Mouse (Mus musculus) intestine, postnatal 0 days (tissue): ENCODE measurements around the gene Sde2. TPM values are rescaled to one million over a fixed set of nuclear protein-coding genes. Genes with fewer than 3 reads are reported as not detected.
"Not testable (repeated sequence)": the region's sequence is repeated elsewhere in the genome, so short reads cannot be mapped to it uniquely, and the experiment has no call there.

Source experiments
- ATAC-seq: fragments of 200-750 bp; cut with Nextera tagmentation; 2 replicates; pipeline ENCODE4 v1.8.0; 2017; ENCODE audit warnings: mild to moderate bottlenecking, moderate TSS enrichment, moderate library complexity
- H3K27ac ChIP-seq: fragments of 300-500 bp; sonication (generic); 2 replicates; pipeline ENCODE4 v1.5.1; 2014; ENCODE audit warnings: mild to moderate bottlenecking, low read depth, low read length, moderate library complexity
- H3K27me3 ChIP-seq: fragments of 300-500 bp; sonication (generic); replicated peaks from 2 replicates; pipeline ENCODE4 v1.6.1; 2014; ENCODE audit warnings: low read length, mixed read lengths; ENCODE audit not compliant: control insufficient read depth, insufficient read depth
- H3K36me3 ChIP-seq: fragments of 300-500 bp; sonication (generic); 2 replicates; pipeline ENCODE4 v1.6.1; 2014; ENCODE audit warnings: mild to moderate bottlenecking, moderate library complexity; ENCODE audit not compliant: control insufficient read depth, insufficient read depth
- H3K4me1 ChIP-seq: fragments of 300-500 bp; sonication (generic); replicated peaks from 2 replicates; pipeline ENCODE4 v1.6.1; 2014; ENCODE audit warnings: antibody characterized with exemption, low read length, mixed read lengths; ENCODE audit not compliant: control insufficient read depth, insufficient read depth
- H3K4me2 ChIP-seq: fragments of 300-500 bp; sonication (generic); replicated peaks from 2 replicates; pipeline ENCODE4 v1.6.1; 2014; ENCODE audit warnings: low read depth, mild to moderate bottlenecking, moderate library complexity
- H3K4me3 ChIP-seq: fragments of 300-500 bp; sonication (generic); 2 replicates; pipeline ENCODE4 v1.5.1; 2014; ENCODE audit warnings: low read depth, low read length
- H3K9ac ChIP-seq: fragments of 300-500 bp; sonication (generic); 2 replicates; pipeline ENCODE4 v1.6.1; 2014; ENCODE audit warnings: mild to moderate bottlenecking, low read depth, low read length
- H3K9me3 ChIP-seq: fragments of 300-500 bp; sonication (generic); 2 replicates; pipeline ENCODE4 v1.6.1; 2016; ENCODE audit warnings: mixed run types; ENCODE audit not compliant: control insufficient read depth
- CTCF ChIP-seq: sonication (generic); IDR thresholded peaks from 2 replicates; pipeline ENCODE4 v1.5.1; 2016; ENCODE audit warnings: low read depth, mild to moderate bottlenecking, control low read depth, antibody characterized with exemption, moderate library complexity
- whole genome bisulfite sequencing: fragments of 180-500 bp; shearing (Covaris S2); extraction: QIAGEN DNeasy Blood & Tissue Kit; methylation state at CpG from one replicate; pipeline ENCODE4 v1.1.7; 2014; 5-methylcytosine and 5-hydroxymethylcytosine counted together
- polyA plus RNA-seq: library from polyadenylated mRNA; unstranded; fragments of >200 nt; fragmentation: Nextera tagmentation; extraction: Ambion mirVana; gene quantifications from 2 replicates; pipeline ENCODE4 v1.2.1, GENCODE M21; 2015

Sde2 gene
- polyA plus RNA-seq, 1 experiment from 2014 or later = 13.3 TPM

- Histone ChIP-seq H3K36me3 (no peaks in the 10 kb centered on the region), H3K9ac (no peak overlapping the region), H3K4me2 (peak overlapping the region; percentile 56), H3K4me3 (no peak overlapping the region; the same call in 1 of the 2 replicates), H3K27me3 (no peaks in the 10 kb centered on the region), H3K4me1 (no peaks in the 10 kb centered on the region; the same call in 1 of the 2 replicates), H3K27ac (no peak overlapping the region), H3K9me3 (no peaks in the 10 kb centered on the region)
- ATAC-seq = peak; percentile 41
- no peak for TF ChIP-seq CTCF
- 16% methylated on average over 14 of the region's 14 CpGs for WGBS
These were observed 20.2 kb upstream of the Sde2 start for GRCm38 (mm10) chr1:180830588-180831346.

DNA sequence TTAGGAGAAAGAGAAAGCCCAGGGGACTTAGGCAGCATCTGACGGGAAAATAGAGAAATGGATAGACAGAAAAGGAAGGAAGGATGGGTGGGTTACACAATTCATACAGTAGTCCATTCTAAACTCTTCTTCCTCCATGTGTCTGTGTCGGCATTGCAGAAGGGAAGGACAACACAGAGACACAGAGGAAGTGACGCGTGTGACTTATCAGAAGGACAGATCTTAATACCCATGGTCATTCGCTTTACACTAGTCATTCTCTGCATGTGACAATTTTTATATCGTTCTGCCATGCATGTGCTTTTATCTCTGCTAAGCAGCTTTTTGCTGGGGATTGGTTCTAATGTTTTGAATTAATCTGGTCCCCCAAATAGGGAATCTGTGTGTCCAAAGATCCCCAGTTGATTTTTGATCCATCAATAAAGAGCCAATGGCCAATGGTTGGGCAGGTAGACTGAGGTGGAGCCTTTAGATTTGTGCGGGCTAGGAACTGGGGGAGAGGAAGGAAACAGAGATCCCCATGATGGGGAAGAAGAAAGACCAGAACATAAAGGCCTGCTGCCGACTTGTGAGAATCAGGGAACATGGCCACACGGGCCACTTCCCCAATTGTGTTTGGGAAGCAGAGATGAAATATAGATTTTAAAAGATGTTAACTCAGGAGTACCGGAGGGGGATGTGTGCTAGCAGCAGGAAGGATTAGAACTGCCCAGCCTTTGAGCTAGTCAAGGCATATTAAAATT is 15.5 kb upstream of the Sde2 start:
- no peak for ATAC-seq
- H3K4me1 ChIP-seq = no peaks in the 10 kb centered on the region
- 88% methylated on average over 10 of the region's 10 CpGs for WGBS
- H3K36me3 ChIP-seq = no peaks in the 10 kb centered on the region
- no peaks in the 10 kb centered on the region for H3K27me3 ChIP-seq
- H3K9ac ChIP-seq = no peak overlapping the region
- no peak overlapping the region for H3K4me3 ChIP-seq
- H3K27ac ChIP-seq = no peak overlapping the region
- H3K9me3 ChIP-seq = no peaks in the 10 kb centered on the region
- TF ChIP-seq CTCF = no peak
- H3K4me2 ChIP-seq = no peak overlapping the region

- not testable (repeated sequence) for H3K27ac ChIP-seq, H3K9ac ChIP-seq, ATAC-seq, H3K4me1 ChIP-seq, H3K9me3 ChIP-seq, H3K36me3 ChIP-seq, H3K4me3 ChIP-seq, H3K4me2 ChIP-seq, H3K27me3 ChIP-seq
- 87% methylated on average over 5 of the region's 8 CpGs for WGBS
These were observed 14.5 kb upstream of the Sde2 start for GRCm38 (mm10) chr1:180836467-180836866.

DNA sequence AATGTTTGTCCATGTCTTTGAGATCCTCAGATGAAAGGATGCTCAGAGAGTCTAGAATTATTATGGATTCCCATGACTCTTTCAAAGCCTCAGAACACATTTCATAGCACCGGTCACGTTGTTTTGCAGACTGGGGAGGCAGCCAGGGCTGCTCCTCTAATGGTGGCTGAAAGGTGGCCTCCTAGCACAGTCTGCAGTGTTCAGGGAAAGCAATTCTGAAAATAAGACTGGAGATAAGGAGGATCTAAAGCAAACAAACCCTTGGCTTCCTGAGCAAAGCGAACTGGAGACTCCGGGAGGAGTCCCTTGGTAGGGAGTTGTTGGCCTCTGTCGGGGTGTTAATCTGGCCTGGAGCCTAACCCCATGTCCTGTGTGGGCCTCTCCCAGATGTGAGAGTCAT is 13.7 kb upstream of the Sde2 start:
- Histone ChIP-seq H3K27ac (no peak overlapping the region), H3K27me3 (no peaks in the 10 kb centered on the region), H3K9me3 (no peaks in the 10 kb centered on the region), H3K36me3 (no peaks in the 10 kb centered on the region), H3K9ac (no peak overlapping the region), H3K4me1 (no peaks in the 10 kb centered on the region), H3K4me3 (no peak overlapping the region), H3K4me2 (no peak overlapping the region)
- WGBS = 20% methylated on average over 5 of the region's 5 CpGs
- peak; percentile 54; the same call in 1 of the 2 replicates for ATAC-seq
- no peak for TF ChIP-seq CTCF

- Histone ChIP-seq H3K4me2 (no peak overlapping the region), H3K36me3 (no peaks in the 10 kb centered on the region), H3K9me3 (no peaks in the 10 kb centered on the region), H3K4me3 (no peak overlapping the region), H3K27me3 (no peaks in the 10 kb centered on the region), H3K9ac (no peak overlapping the region), H3K27ac (no peak overlapping the region), H3K4me1 (no peaks in the 10 kb centered on the region)
- no peak for ATAC-seq
- 22% methylated on average over 6 of the region's 6 CpGs for WGBS
- no peak for TF ChIP-seq CTCF
These were observed 12.9 kb upstream of the Sde2 start for GRCm38 (mm10) chr1:180838014-180838413.

DNA sequence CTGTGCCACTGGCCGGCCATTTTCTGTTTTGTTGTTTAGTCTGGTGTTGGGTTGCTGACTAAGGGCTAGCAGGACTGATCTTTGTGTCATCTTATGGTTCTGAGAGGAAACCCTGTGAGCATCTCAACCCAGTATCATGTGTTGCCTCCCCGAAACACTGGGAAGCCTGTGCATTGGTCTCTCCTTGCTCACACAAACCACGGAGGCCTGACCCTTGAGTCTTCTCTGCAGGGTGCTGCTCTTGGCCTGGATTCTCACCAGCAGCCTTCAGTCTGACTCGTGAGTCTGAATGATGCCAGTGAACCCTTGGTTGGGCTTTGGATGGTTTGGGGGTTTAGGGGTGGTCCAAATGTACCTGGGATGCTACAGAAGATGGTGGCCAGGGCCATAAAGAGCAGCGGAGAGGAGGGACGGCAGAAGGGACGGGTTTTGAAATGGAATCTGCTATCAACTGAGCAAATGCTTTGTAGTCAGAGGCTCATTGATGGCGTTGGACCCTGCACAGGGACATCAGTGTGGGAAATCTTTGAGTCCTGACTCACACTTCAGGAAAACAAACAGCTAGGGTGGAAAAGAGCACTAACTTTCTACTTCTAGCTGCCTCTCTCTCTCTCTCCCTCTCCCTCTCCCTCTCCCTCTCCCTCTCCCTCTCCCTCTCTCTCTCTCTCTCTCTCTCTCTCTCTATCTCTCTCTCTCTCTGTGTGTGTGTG is 11.6 kb upstream of the Sde2 start:
- Histone ChIP-seq H3K9ac (no peak overlapping the region), H3K27me3 (no peaks in the 10 kb centered on the region), H3K9me3 (no peaks in the 10 kb centered on the region), H3K4me2 (no peak overlapping the region), H3K4me1 (no peaks in the 10 kb centered on the region), H3K4me3 (no peak overlapping the region), H3K27ac (no peak overlapping the region), H3K36me3 (no peaks in the 10 kb centered on the region)
- 83% methylated on average over 8 of the region's 8 CpGs for WGBS
- TF ChIP-seq CTCF = no peak
- no peak for ATAC-seq
